In the genomic region with DNA sequence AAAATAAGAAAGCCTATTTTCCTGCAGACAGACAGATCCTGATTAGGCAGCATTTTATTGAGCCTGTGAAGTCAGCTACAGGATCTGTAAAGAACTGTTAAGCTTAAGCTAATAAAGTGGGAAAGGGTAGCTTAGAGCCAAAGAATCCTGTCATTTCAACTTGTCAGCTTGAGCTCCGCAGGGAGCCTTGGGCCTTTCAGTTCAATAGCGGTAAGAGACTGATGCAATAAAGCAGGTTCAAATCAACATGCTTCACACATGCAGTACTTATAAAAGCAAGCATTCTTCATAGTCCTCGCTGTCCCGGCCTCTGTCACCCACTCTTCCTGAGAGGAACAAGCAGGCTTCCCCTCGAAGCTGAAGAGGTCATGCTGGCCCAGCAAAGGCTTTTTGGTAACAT, we compare ENCODE assay signal across 17 mouse cellular contexts.
DNase-seq lines count a peak whose midpoint lies in the region; ATAC-seq and TF ChIP-seq lines count a peak whose summit lies in the region.
"Had no signal": no experiment of that assay in that cellular context is flagged by ENCODE, and none has a peak within 500 bp of the region (broad histone marks: within the 10 kb centered on the region; RNA-seq: fewer than 3 reads in every experiment).

No protein-coding gene starts in this region.

- no peak overlapping the region for H3K4me2 ChIP-seq in forebrain, postnatal 0 days (ENCODE audit: low read depth)
- no peak overlapping the region for H3K4me2 ChIP-seq in midbrain, embryonic 16.5 days (ENCODE audit: low read length)
- no peak overlapping the region for H3K4me2 ChIP-seq in hindbrain, embryonic 13.5 days
- H3K4me2 ChIP-seq: heart, embryonic 13.5 days; limb, embryonic 15.5 days had no signal

- 25% methylated on average over 5 of the region's 5 CpGs for WGBS in forebrain, embryonic 10.5 days
- WGBS in forebrain, postnatal 0 days = 13% methylated on average over 5 of the region's 5 CpGs
- WGBS in midbrain, embryonic 10.5 days = 28% methylated on average over 5 of the region's 5 CpGs
- 15% methylated on average over 5 of the region's 5 CpGs for WGBS in midbrain, embryonic 16.5 days
- 20% methylated on average over 5 of the region's 5 CpGs for whole genome bisulfite sequencing in hindbrain, embryonic 13.5 days
- WGBS in embryonic facial prominence, embryonic 10.5 days = 48% methylated on average over 5 of the region's 5 CpGs

- peak overlapping the region; percentile 56; the same call in 1 of the 2 replicates for H3K27ac ChIP-seq in forebrain, embryonic 10.5 days
- H3K27ac ChIP-seq in forebrain, postnatal 0 days (ENCODE audit: low read depth, low read length) = no peak overlapping the region
- no peak overlapping the region for H3K27ac ChIP-seq in midbrain, embryonic 10.5 days (replicated peaks)
- H3K27ac ChIP-seq in midbrain, embryonic 16.5 days (ENCODE audit: low read length) = no peak overlapping the region
- H3K27ac ChIP-seq in hindbrain, embryonic 13.5 days = peak overlapping the region; percentile 23; the same call in 1 of the 2 replicates
- no peak overlapping the region for H3K27ac ChIP-seq in embryonic facial prominence, embryonic 10.5 days (replicated peaks)
- H3K27ac ChIP-seq: heart, embryonic 13.5 days; limb, embryonic 15.5 days; macrophage had no signal

- no peak overlapping the region for H3K4me3 ChIP-seq in forebrain, embryonic 10.5 days
- no peak overlapping the region for H3K4me3 ChIP-seq in forebrain, postnatal 0 days (ENCODE audit: low read depth, low read length)
- no peak overlapping the region for H3K4me3 ChIP-seq in midbrain, embryonic 10.5 days
- H3K4me3 ChIP-seq in midbrain, embryonic 16.5 days (ENCODE audit: low read depth, low read length) = no peak overlapping the region
- no peak overlapping the region for H3K4me3 ChIP-seq in hindbrain, embryonic 13.5 days
- H3K4me3 ChIP-seq in embryonic facial prominence, embryonic 10.5 days = no peak overlapping the region
- H3K4me3 ChIP-seq: heart, embryonic 13.5 days; limb, embryonic 15.5 days; myocyte had no signal

- ATAC-seq in forebrain, postnatal 0 days = no peak; the same call in 1 of the 2 replicates
- no peak for ATAC-seq in midbrain, embryonic 16.5 days
- ATAC-seq in hindbrain, embryonic 13.5 days (ENCODE audit: low FRiP score) = no peak

- H3K9me3 ChIP-seq in forebrain, embryonic 10.5 days = peaks cover 9% of the 10 kb centered on the region
- no peaks in the 10 kb centered on the region for H3K9me3 ChIP-seq in forebrain, postnatal 0 days (ENCODE audit: low read length)
- H3K9me3 ChIP-seq in midbrain, embryonic 10.5 days (replicated peaks) = no peaks in the 10 kb centered on the region; the same call in 1 of the 2 replicates
- H3K9me3 ChIP-seq in midbrain, embryonic 16.5 days (replicated peaks; ENCODE audit: control insufficient read depth, low read length, poor library complexity, severe bottlenecking) = no peaks in the 10 kb centered on the region
- H3K9me3 ChIP-seq in hindbrain, embryonic 13.5 days = no peaks in the 10 kb centered on the region
- no peaks in the 10 kb centered on the region for H3K9me3 ChIP-seq in embryonic facial prominence, embryonic 10.5 days
- H3K9me3 ChIP-seq: heart, embryonic 13.5 days; limb, embryonic 15.5 days had no signal

- no peak for DNase-seq in forebrain, embryonic 10.5 days (ENCODE audit: extremely low spot score, low spot score)
- no peak for DNase-seq in forebrain, postnatal 0 days
- peak; percentile 55 for DNase-seq in midbrain, embryonic 10.5 days (ENCODE audit: low spot score)
- peak; percentile 44 for DNase-seq in retina, postnatal 1 day
- no peak for DNase-seq in left cerebral cortex, adult 18-20 months (ENCODE audit: low spot score in 2 of 2)
- DNase-seq in embryonic facial prominence, embryonic 10.5 days (ENCODE audit: low spot score) = no peak
- DNase-seq: B cell, adult 2 months; cerebellum, adult 11 months; gastrocnemius, postnatal 36 days; lung, adult 18-20 months; right cerebral cortex, postnatal 25 days had no signal

- no peaks in the 10 kb centered on the region for H3K27me3 ChIP-seq in forebrain, embryonic 10.5 days (ENCODE audit: poor library complexity, severe bottlenecking)
- H3K27me3 ChIP-seq in forebrain, postnatal 0 days (ENCODE audit: insufficient read depth, low read length) = no peaks in the 10 kb centered on the region
- H3K27me3 ChIP-seq in midbrain, embryonic 10.5 days (ENCODE audit: low read depth, poor library complexity, severe bottlenecking) = peaks cover 7% of the 10 kb centered on the region; the same call in 1 of the 2 replicates
- H3K27me3 ChIP-seq in midbrain, embryonic 16.5 days (ENCODE audit: control insufficient read depth, insufficient read depth, low read depth, low read length) = peaks cover 2% of the 10 kb centered on the region; the same call in 1 of the 2 replicates
- H3K27me3 ChIP-seq in hindbrain, embryonic 13.5 days = no peaks in the 10 kb centered on the region
- no peaks in the 10 kb centered on the region for H3K27me3 ChIP-seq in embryonic facial prominence, embryonic 10.5 days (replicated peaks; ENCODE audit: low read depth, poor library complexity, severe bottlenecking)
- H3K27me3 ChIP-seq: heart, embryonic 13.5 days; limb, embryonic 15.5 days had no signal

- H3K36me3 ChIP-seq in forebrain, embryonic 10.5 days (replicated peaks) = peaks cover 3% of the 10 kb centered on the region; the same call in 1 of the 2 replicates
- H3K36me3 ChIP-seq in forebrain, postnatal 0 days (ENCODE audit: insufficient read depth) = no peaks in the 10 kb centered on the region
- H3K36me3 ChIP-seq in midbrain, embryonic 10.5 days = no peaks in the 10 kb centered on the region
- H3K36me3 ChIP-seq in midbrain, embryonic 16.5 days (ENCODE audit: control insufficient read depth, insufficient read depth, low read length) = no peaks in the 10 kb centered on the region
- no peaks in the 10 kb centered on the region for H3K36me3 ChIP-seq in hindbrain, embryonic 13.5 days
- H3K36me3 ChIP-seq in embryonic facial prominence, embryonic 10.5 days (replicated peaks) = no peaks in the 10 kb centered on the region
- H3K36me3 ChIP-seq: heart, embryonic 13.5 days; limb, embryonic 15.5 days had no signal

- H3K9ac ChIP-seq in forebrain, postnatal 0 days = no peak overlapping the region
- no peak overlapping the region for H3K9ac ChIP-seq in midbrain, embryonic 16.5 days (ENCODE audit: low read depth, low read length)
- no peak overlapping the region for H3K9ac ChIP-seq in hindbrain, embryonic 13.5 days
- H3K9ac ChIP-seq: heart, embryonic 13.5 days; limb, embryonic 15.5 days had no signal

- TF ChIP-seq CTCF in forebrain, postnatal 0 days (IDR thresholded peaks at IDR 0.05; ENCODE audit: low read depth) = no peak

- peaks cover 64% of the 10 kb centered on the region for H3K4me1 ChIP-seq in forebrain, embryonic 10.5 days
- H3K4me1 ChIP-seq in forebrain, postnatal 0 days (ENCODE audit: insufficient read depth) = no peaks in the 10 kb centered on the region
- H3K4me1 ChIP-seq in midbrain, embryonic 10.5 days = peaks cover 53% of the 10 kb centered on the region
- H3K4me1 ChIP-seq in midbrain, embryonic 16.5 days (ENCODE audit: control insufficient read depth, insufficient read depth, low read length) = peaks cover 8% of the 10 kb centered on the region; the same call in 1 of the 2 replicates
- peaks cover 9% of the 10 kb centered on the region for H3K4me1 ChIP-seq in hindbrain, embryonic 13.5 days (replicated peaks)
- H3K4me1 ChIP-seq in embryonic facial prominence, embryonic 10.5 days = peaks cover 74% of the 10 kb centered on the region

Comparison
In these comparisons a context has a peak if more than half of its experiments do, and no peak if none do; other contexts are left out.
1. H3K27ac ChIP-seq: peak in forebrain, embryonic 10.5 days (single experiment) and hindbrain, embryonic 13.5 days (single experiment); none in forebrain, postnatal 0 days (single experiment), midbrain, embryonic 10.5 days (single experiment), midbrain, embryonic 16.5 days (single experiment) and embryonic facial prominence, embryonic 10.5 days (single experiment).
2. DNase-seq: peak in midbrain, embryonic 10.5 days (single experiment) and retina, postnatal 1 day (single experiment); none in forebrain, embryonic 10.5 days (single experiment), forebrain, postnatal 0 days (single experiment), left cerebral cortex, adult 18-20 months (0 of 2) and embryonic facial prominence, embryonic 10.5 days (single experiment).